In genomic region chr10:63024580-63024910, GRCm38 (mm10) we compare ENCODE assay signal across 8 mouse cellular contexts. TPM values are rescaled to one million over a fixed set of nuclear protein-coding genes. Genes with fewer than 3 reads are reported as not detected.
A peak's percentile ranks its signal among the peaks of the same experiment; 100 is the strongest.
DNase-seq lines count a peak whose midpoint lies in the region; ATAC-seq and TF ChIP-seq lines count a peak whose summit lies in the region.

No protein-coding gene starts in this region.

- no peaks in the 10 kb centered on the region for H3K9me3 ChIP-seq in hindbrain, embryonic 16.5 days (ENCODE audit: control insufficient read depth, low read length)
- H3K9me3 ChIP-seq in liver, embryonic 11.5 days (ENCODE audit: control insufficient read depth, low read length): no peaks in the 10 kb centered on the region
- H3K9me3 ChIP-seq in midbrain, postnatal 0 days (ENCODE audit: low read length): no peaks in the 10 kb centered on the region
- H3K9me3 ChIP-seq in stomach, postnatal 0 days (ENCODE audit: control insufficient read depth, low read length): no peaks in the 10 kb centered on the region

- H3K4me3 ChIP-seq in cerebellum, adult 2 months (replicated peaks; ENCODE audit: insufficient read depth, low read depth, low read length): peak overlapping the region; percentile 93
- H3K4me3 ChIP-seq in gastrocnemius, adult 2 months: peak overlapping the region; percentile 74
- peak overlapping the region; percentile 79 for H3K4me3 ChIP-seq in hindbrain, embryonic 16.5 days (ENCODE audit: low read length)
- peak overlapping the region; percentile 91 for H3K4me3 ChIP-seq in liver, embryonic 11.5 days (ENCODE audit: low read depth, low read length)
- peak overlapping the region; percentile 97 for H3K4me3 ChIP-seq in midbrain, postnatal 0 days (ENCODE audit: low read depth, low read length)
- H3K4me3 ChIP-seq in stomach, postnatal 0 days (ENCODE audit: low read depth, low read length): peak overlapping the region; percentile 99

- TF ChIP-seq POLR2A in cerebellum, adult 2 months (IDR thresholded peaks at IDR 0.05; ENCODE audit: borderline replicate concordance, insufficient read depth, low read length): no peak

- 1% methylated on average over 8 of the region's 8 CpGs for WGBS in cerebellum, adult 2 months
- WGBS in hindbrain, embryonic 16.5 days: 0% methylated on average over 8 of the region's 8 CpGs
- under 1% methylated on average over 8 of the region's 8 CpGs for WGBS in liver, embryonic 11.5 days
- 0% methylated on average over 8 of the region's 8 CpGs for WGBS in midbrain, postnatal 0 days
- WGBS in stomach, postnatal 0 days: under 1% methylated on average over 8 of the region's 8 CpGs

- DNase-seq in layer of hippocampus, adult 8-10 months (ENCODE audit: low spot score in 2 of 2): peak; percentile 57 to 60
- DNase-seq in layer of hippocampus, postnatal 36 days: no peak
- peak in 1 of 2 experiments; percentile 82 for DNase-seq in cerebellum, adult 2 months
- peak; percentile 79 for DNase-seq in gastrocnemius, adult 2 months
- no peak for DNase-seq in liver, embryonic 11.5 days (ENCODE audit: low spot score)
- DNase-seq in midbrain, postnatal 0 days (ENCODE audit: low spot score): peak; percentile 81
- DNase-seq in stomach, postnatal 0 days (ENCODE audit: low spot score): peak; percentile 75

- H3K36me3 ChIP-seq in hindbrain, embryonic 16.5 days (ENCODE audit: control insufficient read depth, insufficient read depth, low read length): no peaks in the 10 kb centered on the region
- no peaks in the 10 kb centered on the region for H3K36me3 ChIP-seq in liver, embryonic 11.5 days (ENCODE audit: control insufficient read depth, insufficient read depth, low read length)
- no peaks in the 10 kb centered on the region for H3K36me3 ChIP-seq in midbrain, postnatal 0 days (ENCODE audit: insufficient read depth, low read length)
- H3K36me3 ChIP-seq in stomach, postnatal 0 days (ENCODE audit: control insufficient read depth, insufficient read depth, low read length): no peaks in the 10 kb centered on the region

- peak overlapping the region; percentile 67 for H3K4me2 ChIP-seq in hindbrain, embryonic 16.5 days (ENCODE audit: low read length)
- peak overlapping the region; percentile 73 for H3K4me2 ChIP-seq in liver, embryonic 11.5 days
- H3K4me2 ChIP-seq in midbrain, postnatal 0 days (ENCODE audit: low read depth, low read length, poor library complexity, severe bottlenecking): peak overlapping the region; percentile 58
- peak overlapping the region; percentile 61 for H3K4me2 ChIP-seq in stomach, postnatal 0 days (replicated peaks; ENCODE audit: low read depth)

- H3K4me1 ChIP-seq in cerebellum, adult 2 months (ENCODE audit: control insufficient read depth, insufficient read depth, low read length): no peaks in the 10 kb centered on the region; the same call in 1 of the 2 replicates
- peaks cover 34% of the 10 kb centered on the region for H3K4me1 ChIP-seq in hindbrain, embryonic 16.5 days (ENCODE audit: control insufficient read depth, insufficient read depth, low read depth, low read length)
- H3K4me1 ChIP-seq in liver, embryonic 11.5 days (replicated peaks; ENCODE audit: control insufficient read depth, insufficient read depth, low read length): peaks cover 15% of the 10 kb centered on the region
- H3K4me1 ChIP-seq in midbrain, postnatal 0 days (ENCODE audit: insufficient read depth, low read length): peaks cover 4% of the 10 kb centered on the region; the same call in 1 of the 2 replicates
- H3K4me1 ChIP-seq in stomach, postnatal 0 days (replicated peaks; ENCODE audit: control insufficient read depth, insufficient read depth): 0 out of 2 replicates have a peak, but pooled peaks cover 2% of the 10 kb centered on the region

- TF ChIP-seq CTCF in cerebellum, adult 2 months (IDR thresholded peaks at IDR 0.05; ENCODE audit: borderline replicate concordance, insufficient read depth, low read depth, low read length): peak; percentile 62
- peak; percentile 65 for TF ChIP-seq CTCF in gastrocnemius, adult 2 months (IDR thresholded peaks at IDR 0.05)
- peak; percentile 70 for TF ChIP-seq CTCF in midbrain, postnatal 0 days (IDR thresholded peaks at IDR 0.05)
- peak; percentile 77 for TF ChIP-seq CTCF in stomach, postnatal 0 days (IDR thresholded peaks at IDR 0.05; ENCODE audit: low read depth)

- intact Hi-C loops in gastrocnemius, adult 2 months (cut with DNase I): loop anchor here (2.0 to 10.0 kb wide), 5 partner anchors 40 to 232 kb away; partner anchors contain the start of genes Ccar1, Herc4 and Rufy2

- no peaks in the 10 kb centered on the region for H3K27me3 ChIP-seq in cerebellum, adult 2 months (ENCODE audit: control insufficient read depth, insufficient read depth, low read length)
- H3K27me3 ChIP-seq in hindbrain, embryonic 16.5 days (replicated peaks; ENCODE audit: control insufficient read depth, insufficient read depth, low read length): no peaks in the 10 kb centered on the region
- no peaks in the 10 kb centered on the region for H3K27me3 ChIP-seq in liver, embryonic 11.5 days (replicated peaks; ENCODE audit: control insufficient read depth, insufficient read depth, low read length)
- no peaks in the 10 kb centered on the region for H3K27me3 ChIP-seq in midbrain, postnatal 0 days (ENCODE audit: insufficient read depth, low read length)
- no peaks in the 10 kb centered on the region for H3K27me3 ChIP-seq in stomach, postnatal 0 days (ENCODE audit: control insufficient read depth, insufficient read depth, low read length)

- peak overlapping the region; percentile 98 for H3K27ac ChIP-seq in cerebellum, adult 2 months (ENCODE audit: insufficient read depth, low read length)
- peak overlapping the region; percentile 100 for H3K27ac ChIP-seq in gastrocnemius, adult 2 months
- H3K27ac ChIP-seq in hindbrain, embryonic 16.5 days (ENCODE audit: low read depth, low read length): peak overlapping the region; percentile 100
- H3K27ac ChIP-seq in liver, embryonic 11.5 days (ENCODE audit: low read depth, low read length): peak overlapping the region; percentile 99
- peak overlapping the region; percentile 100 for H3K27ac ChIP-seq in midbrain, postnatal 0 days (ENCODE audit: low read depth, low read length)
- H3K27ac ChIP-seq in stomach, postnatal 0 days (replicated peaks): peak overlapping the region; percentile 100

- H3K9ac ChIP-seq in hindbrain, embryonic 16.5 days (ENCODE audit: low read depth, low read length): peak overlapping the region; percentile 80
- peak overlapping the region; percentile 99 for H3K9ac ChIP-seq in liver, embryonic 11.5 days (ENCODE audit: low read depth, low read length)
- peak overlapping the region; percentile 48 for H3K9ac ChIP-seq in midbrain, postnatal 0 days (replicated peaks; ENCODE audit: low read length, poor library complexity, severe bottlenecking)
- H3K9ac ChIP-seq in stomach, postnatal 0 days (ENCODE audit: low read length): peak overlapping the region; percentile 69

- no peak for TF ChIP-seq EP300 in stomach, postnatal 0 days (optimal IDR thresholded peaks at IDR 0.05)

- peak; percentile 22; the same call in 1 of the 2 replicates for ATAC-seq in hindbrain, embryonic 16.5 days
- ATAC-seq in liver, embryonic 11.5 days (replicated peaks; ENCODE audit: low FRiP score): peak; percentile 51; the same call in 1 of the 2 replicates
- peak; percentile 49 for ATAC-seq in midbrain, postnatal 0 days (ENCODE audit: low FRiP score)
- peak; percentile 38 for ATAC-seq in stomach, postnatal 0 days (ENCODE audit: low FRiP score, low TSS enrichment)

RNA-seq across cellular contexts. Expression of gene Pbld2, which starts 0.4 kb away (rescaled TPM):
- total RNA-seq in layer of hippocampus, adult 8-10 months (2022): 1 to 10 TPM; 2.3 to 3.3 (median 2.9) TPM
- total RNA-seq in layer of hippocampus, postnatal 36 days (2021): 1 to 10 TPM; 1.7 to 2.3 TPM
- polyA plus RNA-seq in cerebellum, adult 2 months (2012; rRNA removed): 2.0 and 2.5 TPM in 2 replicates
- total RNA-seq in gastrocnemius, adult 2 months (2021): 1 to 10 TPM; 2.8 to 5.4 TPM
- polyA plus RNA-seq in hindbrain, embryonic 16.5 days (2015; fragmentation: Nextera tagmentation; extraction: Ambion mirVana): 0.68 and 0.94 TPM in 2 replicates
- polyA plus RNA-seq in liver, embryonic 11.5 days (2014; fragmentation: Nextera tagmentation; extraction: Ambion mirVana): 0.73 and 1.2 TPM in 2 replicates
- total RNA-seq in midbrain, postnatal 0 days (2014; rRNA removed): 0.80 TPM in 1 of 2 replicates, not detected in the other
- 0.55 and 1.2 TPM in 2 replicates for polyA plus RNA-seq in midbrain, postnatal 0 days (2015; fragmentation: Nextera tagmentation; extraction: Ambion mirVana)
- 14.6 and 15.0 TPM in 2 replicates for polyA plus RNA-seq in stomach, postnatal 0 days (2015; fragmentation: Nextera tagmentation; extraction: Ambion mirVana)

RNA-seq across cellular contexts. Expression of gene Hnrnph3, which starts 0.5 kb away (rescaled TPM):
- 10 to 100 TPM; 49.0 to 58.9 (median 57.1) TPM for total RNA-seq in layer of hippocampus, adult 8-10 months (2022)
- 10 to 100 TPM; 52.9 to 60.8 TPM for total RNA-seq in layer of hippocampus, postnatal 36 days (2021)
- 97.0 and 97.6 TPM in 2 replicates for polyA plus RNA-seq in cerebellum, adult 2 months (2012; rRNA removed)
- total RNA-seq in gastrocnemius, adult 2 months (2021): 10 to 100 TPM; 21.6 to 25.4 TPM
- 114 and 121 TPM in 2 replicates for polyA plus RNA-seq in hindbrain, embryonic 16.5 days (2015; fragmentation: Nextera tagmentation; extraction: Ambion mirVana)
- polyA plus RNA-seq in liver, embryonic 11.5 days (2014; fragmentation: Nextera tagmentation; extraction: Ambion mirVana): 52.6 and 57.1 TPM in 2 replicates
- 11.0 and 22.5 TPM in 2 replicates for total RNA-seq in midbrain, postnatal 0 days (2014; rRNA removed)
- polyA plus RNA-seq in midbrain, postnatal 0 days (2015; fragmentation: Nextera tagmentation; extraction: Ambion mirVana): 70.3 and 78.7 TPM in 2 replicates
- polyA plus RNA-seq in stomach, postnatal 0 days (2015; fragmentation: Nextera tagmentation; extraction: Ambion mirVana): 24.9 and 26.4 TPM in 2 replicates

RNA-seq across cellular contexts. Expression of gene Pbld1, which starts 35.4 kb away (rescaled TPM):
- total RNA-seq in layer of hippocampus, adult 8-10 months (2022): under 1 TPM; 0.20 to 0.68 (median 0.49) TPM
- total RNA-seq in layer of hippocampus, postnatal 36 days (2021): 1 to 10 TPM in 1 of 2 experiments, under 1 TPM in 1; 0.30 to 1.1 TPM
- polyA plus RNA-seq in cerebellum, adult 2 months (2012; rRNA removed): 0.32 and 0.47 TPM in 2 replicates
- 1 to 10 TPM in 1 of 2 experiments, under 1 TPM in 1; 0.66 to 1.1 TPM for total RNA-seq in gastrocnemius, adult 2 months (2021)
- 0.44 and 0.75 TPM in 2 replicates for polyA plus RNA-seq in hindbrain, embryonic 16.5 days (2015; fragmentation: Nextera tagmentation; extraction: Ambion mirVana)
- 1.9 and 2.5 TPM in 2 replicates for polyA plus RNA-seq in liver, embryonic 11.5 days (2014; fragmentation: Nextera tagmentation; extraction: Ambion mirVana)
- total RNA-seq in midbrain, postnatal 0 days (2014; rRNA removed): not detected in 2 replicates
- 0.45 and 0.59 TPM in 2 replicates for polyA plus RNA-seq in midbrain, postnatal 0 days (2015; fragmentation: Nextera tagmentation; extraction: Ambion mirVana)
- polyA plus RNA-seq in stomach, postnatal 0 days (2015; fragmentation: Nextera tagmentation; extraction: Ambion mirVana): 1.2 TPM in 2 replicates

RNA-seq across cellular contexts. Expression of gene Rufy2, which starts 44.5 kb away (rescaled TPM):
- total RNA-seq in layer of hippocampus, adult 8-10 months (2022): 10 to 100 TPM; 63.4 to 90.3 (median 86.9) TPM
- total RNA-seq in layer of hippocampus, postnatal 36 days (2021): 10 to 100 TPM; 63.8 to 77.0 TPM
- polyA plus RNA-seq in cerebellum, adult 2 months (2012; rRNA removed): 68.4 and 70.4 TPM in 2 replicates
- total RNA-seq in gastrocnemius, adult 2 months (2021): 1 to 10 TPM; 3.8 to 4.7 TPM
- polyA plus RNA-seq in hindbrain, embryonic 16.5 days (2015; fragmentation: Nextera tagmentation; extraction: Ambion mirVana): 53.9 and 68.0 TPM in 2 replicates
- polyA plus RNA-seq in liver, embryonic 11.5 days (2014; fragmentation: Nextera tagmentation; extraction: Ambion mirVana): 5.7 and 9.8 TPM in 2 replicates
- total RNA-seq in midbrain, postnatal 0 days (2014; rRNA removed): 34.5 and 47.7 TPM in 2 replicates
- 60.9 and 65.5 TPM in 2 replicates for polyA plus RNA-seq in midbrain, postnatal 0 days (2015; fragmentation: Nextera tagmentation; extraction: Ambion mirVana)
- 10.3 and 12.8 TPM in 2 replicates for polyA plus RNA-seq in stomach, postnatal 0 days (2015; fragmentation: Nextera tagmentation; extraction: Ambion mirVana)

Comparison
In these comparisons a context has a peak if more than half of its experiments do, and no peak if none do; other contexts are left out.
1. DNase-seq: peak in layer of hippocampus, adult 8-10 months (2 of 2), gastrocnemius, adult 2 months (single experiment), midbrain, postnatal 0 days (single experiment) and stomach, postnatal 0 days (single experiment); none in layer of hippocampus, postnatal 36 days (0 of 2) and liver, embryonic 11.5 days (single experiment).
2. H3K9ac ChIP-seq: peak in every context shown above with its lines; median percentile 99 in liver, embryonic 11.5 days; 80 in hindbrain, embryonic 16.5 days; 69 in stomach, postnatal 0 days; 48 in midbrain, postnatal 0 days.
3. Peak in every context shown above with its lines, with median percentiles within 50 percentile points of each other: H3K27ac ChIP-seq, H3K4me3 ChIP-seq, CTCF ChIP-seq, ATAC-seq and H3K4me2 ChIP-seq.